Mouse (Mus musculus) spleen, adult 10 weeks (tissue): ENCODE measurements around the gene Sncg. TPM values are rescaled to one million over a fixed set of nuclear protein-coding genes. Genes with fewer than 3 reads are reported as not detected.

ENCODE experiments used
- polyA plus RNA-seq: library from polyadenylated mRNA; stranded (reverse); fragments of 350-450 nt; fragmentation: Illumina TruSeq; extraction: RNeasy Lipid Tissue Mini Kit (QIAGEN cat#74804); gene quantifications from one replicate; pipeline ENCODE4 v1.2.3, GENCODE M21; 2015; ENCODE audit warnings: low replicate concordance; ENCODE audit not compliant: insufficient read depth

Gene Sncg
- 2.2 TPM for polyA plus RNA-seq

DNA sequence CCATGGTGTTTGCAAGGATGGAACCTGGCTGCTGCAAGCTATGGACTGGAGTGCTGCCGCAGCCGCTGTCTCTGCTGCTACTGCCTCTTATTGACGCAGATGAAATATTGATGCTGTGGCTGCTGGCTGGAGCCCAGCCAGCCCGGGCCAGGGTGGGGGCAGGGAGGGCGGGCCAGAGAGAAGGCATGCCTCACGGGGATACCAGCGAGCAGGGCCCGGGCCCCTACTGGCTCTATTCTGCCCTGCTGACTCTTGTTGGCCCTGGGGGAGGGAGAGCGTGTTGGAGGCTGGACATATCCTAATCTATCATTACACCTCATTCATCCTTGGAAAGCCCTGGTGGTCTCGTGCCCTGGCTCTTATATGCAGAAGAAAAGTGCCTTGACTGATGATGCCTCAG lies at the start of gene Sncg:
Gene Sncg (minus strand): TSS at position 213 of the 400 bp plus-strand sequence.

DNA sequence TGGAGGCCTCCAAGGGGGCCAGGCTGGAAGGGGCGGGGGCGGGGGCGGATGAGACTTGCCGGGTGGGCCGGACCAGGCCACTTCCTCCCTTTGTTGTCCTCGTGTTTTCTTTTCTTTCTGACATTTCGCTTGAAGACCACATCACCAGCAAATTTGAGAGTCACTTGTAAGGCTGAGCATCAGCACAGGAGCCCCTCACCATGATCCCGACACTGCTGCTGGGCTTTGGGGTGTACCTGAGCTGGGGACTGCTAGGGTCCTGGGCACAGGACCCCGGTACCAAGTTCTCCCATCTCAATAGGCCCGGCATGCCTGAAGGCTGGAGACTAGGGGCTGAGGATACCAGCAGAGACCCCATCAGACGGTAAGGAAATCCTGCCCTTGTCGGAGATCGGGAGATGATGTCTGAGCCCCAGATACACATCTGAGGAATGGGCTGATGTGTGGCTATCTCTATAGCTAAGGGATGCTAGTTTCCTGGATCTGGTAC lies 871 bp upstream of the Sncg start, which contains the start of gene Mmrn2:
Gene Mmrn2 (plus strand): TSS at position 51 of the 490 bp plus-strand sequence.

DNA sequence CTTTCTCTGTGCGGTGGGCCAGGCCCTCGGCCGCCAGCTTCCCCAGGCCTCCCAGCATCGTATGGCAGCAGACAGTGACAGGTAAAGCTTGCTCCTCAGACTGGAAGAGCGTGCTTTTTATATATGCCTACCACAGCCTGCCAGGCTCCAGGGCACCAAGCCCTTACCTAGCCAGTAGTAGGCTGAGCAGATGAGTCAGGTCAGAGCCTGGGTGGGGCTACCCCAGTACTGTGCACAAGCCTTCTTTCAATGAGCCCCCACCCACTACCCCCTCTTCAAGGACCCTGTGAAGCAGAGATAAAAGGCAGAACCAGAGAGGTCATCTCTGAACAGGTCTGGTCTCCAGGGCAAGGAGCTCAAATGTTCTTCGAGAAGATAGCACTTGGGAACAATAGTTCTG lies 19.3 kb downstream of the Sncg start, which contains the start of gene Fam25c:
Gene Fam25c (minus strand): TSS at position 133 of the 400 bp plus-strand sequence.

Other genes starting within 250 kb of the Sncg start
- gene Npy4r, start 222.3 kb downstream of the Sncg start, polyA plus RNA-seq: not detected
- 0.14 TPM for gene Gprin2, start 173.1 kb downstream of the Sncg start, polyA plus RNA-seq
- gene Syt15, start 155.2 kb downstream of the Sncg start, polyA plus RNA-seq: 3.2 TPM
- 16.9 TPM for gene Shld2, start 64.3 kb downstream of the Sncg start, polyA plus RNA-seq
- gene Glud1, start 64.1 kb downstream of the Sncg start, polyA plus RNA-seq: 213 TPM
- not detected for gene Fam25c, start 19.4 kb downstream of the Sncg start, polyA plus RNA-seq
- gene Mmrn2, start 676 bp upstream of the Sncg start, polyA plus RNA-seq: 14.9 TPM
- gene Bmpr1a, start 128.6 kb upstream of the Sncg start, polyA plus RNA-seq: 12.9 TPM
- gene 9230112D13Rik, start 148.0 kb upstream of the Sncg start, polyA plus RNA-seq: not detected
- gene Ldb3, start 213.9 kb upstream of the Sncg start, polyA plus RNA-seq: 0.47 TPM
- not detected for gene Opn4, start 225.4 kb upstream of the Sncg start, polyA plus RNA-seq